ENCODE assay signal across 11 mouse cellular contexts in the genomic region with DNA sequence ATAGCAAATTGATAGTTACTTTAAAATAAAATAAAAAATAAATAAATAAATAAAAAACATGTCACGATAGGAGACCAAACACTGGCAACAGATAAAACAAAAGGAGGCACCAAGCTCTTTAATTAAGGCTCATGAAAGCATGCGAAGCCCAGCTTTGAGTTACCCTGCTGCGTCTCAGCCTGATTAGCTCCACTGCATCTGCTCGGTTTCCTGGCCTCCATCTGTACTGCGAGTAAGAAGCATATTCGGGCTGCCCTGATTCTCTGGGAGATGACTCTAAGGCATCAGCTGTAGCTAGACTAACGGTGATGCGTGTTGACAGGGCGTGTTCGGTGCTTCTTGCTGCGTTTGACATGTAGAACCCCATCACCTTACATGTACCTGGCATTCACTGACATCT.
A peak's percentile ranks its signal among the peaks of the same experiment; 100 is the strongest.
DNase-seq lines count a peak whose midpoint lies in the region; ATAC-seq and TF ChIP-seq lines count a peak whose summit lies in the region.
"Had no signal": no experiment of that assay in that cellular context is flagged by ENCODE, and none has a peak within 500 bp of the region (broad histone marks: within the 10 kb centered on the region; RNA-seq: fewer than 3 reads in every experiment).

No protein-coding gene starts in this region.

- H3K36me3 ChIP-seq in forebrain, embryonic 10.5 days (replicated peaks) = no peaks in the 10 kb centered on the region
- no peaks in the 10 kb centered on the region for H3K36me3 ChIP-seq in neural tube, embryonic 14.5 days (ENCODE audit: control insufficient read depth, insufficient read depth, low read length)
- H3K36me3 ChIP-seq in heart, adult 2 months (ENCODE audit: control insufficient read depth, insufficient read depth, low read length) = no peaks in the 10 kb centered on the region
- H3K36me3 ChIP-seq: G1E had no signal

- H3K9me3 ChIP-seq in forebrain, embryonic 10.5 days = no peaks in the 10 kb centered on the region
- no peaks in the 10 kb centered on the region for H3K9me3 ChIP-seq in neural tube, embryonic 14.5 days (ENCODE audit: control insufficient read depth, low read length)
- H3K9me3 ChIP-seq: G1E; megakaryocyte, embryonic 14.5 days had no signal

- TF ChIP-seq EP300 in heart, adult 2 months (IDR thresholded peaks at IDR 0.05; ENCODE audit: insufficient read depth, low read depth, low read length) = no peak

- TF ChIP-seq CTCF in heart, adult 2 months (IDR thresholded peaks at IDR 0.05) = no peak

- 43% methylated on average over 11 of the region's 11 CpGs for WGBS in forebrain, embryonic 10.5 days
- 56% methylated on average over 11 of the region's 11 CpGs for WGBS in neural tube, embryonic 14.5 days
- WGBS in heart, adult 2 months = 90% methylated on average over 11 of the region's 11 CpGs

- no peaks in the 10 kb centered on the region for H3K27me3 ChIP-seq in forebrain, embryonic 10.5 days (ENCODE audit: poor library complexity, severe bottlenecking)
- no peaks in the 10 kb centered on the region for H3K27me3 ChIP-seq in neural tube, embryonic 14.5 days (ENCODE audit: control insufficient read depth, insufficient read depth, low read length)
- H3K27me3 ChIP-seq in heart, adult 2 months (ENCODE audit: control insufficient read depth, insufficient read depth, low read length) = no peaks in the 10 kb centered on the region; the same call in 1 of the 2 replicates

- peak; percentile 44; the same call in 1 of the 2 replicates for ATAC-seq in neural tube, embryonic 14.5 days (ENCODE audit: low read depth)

- H3K79me2 ChIP-seq in heart, adult 2 months (replicated peaks; ENCODE audit: control insufficient read depth, insufficient read depth, low read length) = no peaks in the 10 kb centered on the region

- no peak overlapping the region for H3K4me2 ChIP-seq in neural tube, embryonic 14.5 days (ENCODE audit: low read depth, low read length)

- peak overlapping the region; percentile 36; the same call in 1 of the 2 replicates for H3K27ac ChIP-seq in forebrain, embryonic 10.5 days
- no peak overlapping the region for H3K27ac ChIP-seq in neural tube, embryonic 14.5 days (ENCODE audit: low read depth, low read length)
- no peak overlapping the region for H3K27ac ChIP-seq in heart, adult 2 months
- H3K27ac ChIP-seq: gastrocnemius, adult 2 months had no signal

- no peak overlapping the region for H3K4me3 ChIP-seq in forebrain, embryonic 10.5 days
- H3K4me3 ChIP-seq in neural tube, embryonic 14.5 days (ENCODE audit: low read depth, low read length) = no peak overlapping the region
- H3K4me3 ChIP-seq in heart, adult 2 months = no peak overlapping the region
- H3K4me3 ChIP-seq: gastrocnemius, adult 2 months; megakaryocyte, embryonic 14.5 days had no signal

- DNase-seq in cerebellum, adult 11-12 months = peak; percentile 88
- no peak for DNase-seq in forebrain, embryonic 10.5 days (ENCODE audit: extremely low spot score, low spot score)
- peak; percentile 29 for DNase-seq in layer of hippocampus, adult 9-10 months (ENCODE audit: low spot score)
- DNase-seq in heart, adult 2 months = no peak
- DNase-seq in adipocyte (ENCODE audit: low spot score) = no peak
- DNase-seq in adrenal gland, postnatal 14 days = no peak
- DNase-seq in c-Kit-positive CD71-positive TER-119-positive erythroid progenitor cells, embryonic 14.5 days (ENCODE audit: low spot score) = no peak
- DNase-seq: gastrocnemius, adult 2 months had no signal

- no peak overlapping the region for H3K9ac ChIP-seq in neural tube, embryonic 14.5 days (replicated peaks; ENCODE audit: low read depth, low read length)
- no peak overlapping the region for H3K9ac ChIP-seq in heart, adult 2 months (ENCODE audit: low read depth, low read length)

- TF ChIP-seq POLR2A in heart, adult 2 months (IDR thresholded peaks at IDR 0.05; ENCODE audit: insufficient read depth, low read depth, low read length) = no peak

- peaks cover 27% of the 10 kb centered on the region for H3K4me1 ChIP-seq in forebrain, embryonic 10.5 days
- peaks cover 13% of the 10 kb centered on the region; the same call in 1 of the 2 replicates for H3K4me1 ChIP-seq in neural tube, embryonic 14.5 days (ENCODE audit: control insufficient read depth, insufficient read depth, low read length)
- no peaks in the 10 kb centered on the region for H3K4me1 ChIP-seq in heart, adult 2 months (ENCODE audit: control insufficient read depth, insufficient read depth, low read length)

- intact Hi-C loops in heart, adult 2 months (cut with DNase I) = no loop called here

Comparison
In these comparisons a context has a peak if more than half of its experiments do, and no peak if none do; other contexts are left out.
1. DNase-seq: peak in cerebellum, adult 11-12 months (single experiment) and layer of hippocampus, adult 9-10 months (single experiment); none in forebrain, embryonic 10.5 days (single experiment), heart, adult 2 months (0 of 2), adipocyte (single experiment), adrenal gland, postnatal 14 days (single experiment) and c-Kit-positive CD71-positive TER-119-positive erythroid progenitor cells, embryonic 14.5 days (single experiment).